Mouse (Mus musculus): ENCODE results near the gene Pfn3.

GRCm38 (mm10) chr13:55371007-55371681 lies 43.9 kb downstream of the Pfn3 start:
- TF ChIP-seq CTCF (IDR thresholded peaks at IDR 0.05; ENCODE audit: low read depth) (no peak), EP300 (IDR thresholded peaks at IDR 0.05; ENCODE audit: low read depth) (no peak)

All from liver, embryonic 14.5 days (tissue).